Mouse (Mus musculus): ENCODE measurements at regions not wholly inside any gene's neighbourhood (a gene's known extent, or its start where the extent isn't known, plus 50 kb on each side); places are given as distances from the start of the nearest gene placed in this dataset.

- TF ChIP-seq CTCF (IDR thresholded peaks at IDR 0.05; ENCODE audit: low read depth, low read length) (no peak), POLR2A (IDR thresholded peaks at IDR 0.05; ENCODE audit: extremely low read depth, insufficient read depth, low read length) (no peak)
Observed at GRCm38 (mm10) chr13:37135115-37135514, 85.1 kb upstream of the F13a1 start.
